Mouse (Mus musculus) CD8-positive naive resting alpha-beta T cell, adult 2 months (primary cell): Measurements from ENCODE around the gene Lekr1.

ENCODE experiments used
- DNase-seq, 2 experiments: peaks; one replicate each; pipeline ENCODE4 v3.0.0; 2022; ENCODE audit warnings: low read depth in 2 of 2, low spot score in 2 of 2

The Lekr1 gene

GRCm38 (mm10) chr3:65829943-65830483 is 164.0 kb downstream of the Lekr1 start:
- DNase-seq: no peak

- no peak for DNase-seq
Measured at GRCm38 (mm10) chr3:65830801-65831200, 164.8 kb downstream of the Lekr1 start.

GRCm38 (mm10) chr3:65832398-65832797 is 166.4 kb downstream of the Lekr1 start:
- no peak for DNase-seq

GRCm38 (mm10) chr3:65836435-65836834 is 170.4 kb downstream of the Lekr1 start:
- no peak for DNase-seq

GRCm38 (mm10) chr3:65839664-65840063 is 173.6 kb downstream of the Lekr1 start:
- no peak for DNase-seq

GRCm38 (mm10) chr3:65841175-65841574 is 175.1 kb downstream of the Lekr1 start:
- DNase-seq: no peak

- no peak for DNase-seq
Measured at GRCm38 (mm10) chr3:65842515-65843184, 176.6 kb downstream of the Lekr1 start.

GRCm38 (mm10) chr3:65843185-65843552 is 177.1 kb downstream of the Lekr1 start:
- no peak for DNase-seq

GRCm38 (mm10) chr3:65844302-65844701 is 178.3 kb downstream of the Lekr1 start:
- DNase-seq: no peak

- DNase-seq: no peak
Measured at GRCm38 (mm10) chr3:65844851-65845552, 179.0 kb downstream of the Lekr1 start.

- DNase-seq: no peak
Measured at GRCm38 (mm10) chr3:65847158-65847787, 181.2 kb downstream of the Lekr1 start.

GRCm38 (mm10) chr3:65853746-65854145 is 187.7 kb downstream of the Lekr1 start:
- DNase-seq: no peak

GRCm38 (mm10) chr3:65855521-65855920 is 189.5 kb downstream of the Lekr1 start:
- DNase-seq: no peak

GRCm38 (mm10) chr3:65858118-65858517 is 192.1 kb downstream of the Lekr1 start:
- no peak for DNase-seq

GRCm38 (mm10) chr3:65858741-65859348 is 192.8 kb downstream of the Lekr1 start:
- no peak for DNase-seq

GRCm38 (mm10) chr3:65859750-65860149 is 193.7 kb downstream of the Lekr1 start:
- DNase-seq: no peak

GRCm38 (mm10) chr3:65860903-65861302 is 194.9 kb downstream of the Lekr1 start:
- no peak for DNase-seq

GRCm38 (mm10) chr3:65861471-65861881 is 195.4 kb downstream of the Lekr1 start:
- DNase-seq: no peak

GRCm38 (mm10) chr3:65863297-65863696 is 197.3 kb downstream of the Lekr1 start:
- peak; percentile 48 to 51 for DNase-seq

- DNase-seq: no peak
Measured at GRCm38 (mm10) chr3:65863762-65864377, 197.8 kb downstream of the Lekr1 start.

GRCm38 (mm10) chr3:65868931-65869330 is 202.9 kb downstream of the Lekr1 start:
- no peak for DNase-seq
